Mouse (Mus musculus): ENCODE measurements around the gene Prl7d1.
"Not testable (repeated sequence)": the region's sequence is repeated elsewhere in the genome, so short reads cannot be mapped to it uniquely, and the experiment has no call there.

Prl7d1 gene

GRCm38 (mm10) chr13:27716636-27717035, at the start of gene Prl7d1:
Gene Prl7d1, minus strand, starts transcription at chr13:27716736.
- DNase-seq (ENCODE audit: extremely low read depth, low read depth, low spot score): no peak

- DNase-seq (ENCODE audit: extremely low read depth, low read depth, low spot score): no peak
Observed at GRCm38 (mm10) chr13:27734512-27735186, 18.1 kb upstream of the Prl7d1 start.

GRCm38 (mm10) chr13:27730286-27730959, 13.9 kb upstream of the Prl7d1 start:
- DNase-seq (ENCODE audit: extremely low read depth, low read depth, low spot score): not testable (repeated sequence)

GRCm38 (mm10) chr13:27725057-27725456, 8.5 kb upstream of the Prl7d1 start:
- DNase-seq (ENCODE audit: extremely low read depth, low read depth, low spot score): not testable (repeated sequence)

GRCm38 (mm10) chr13:27706521-27706920, 10.0 kb downstream of the Prl7d1 start:
- DNase-seq (ENCODE audit: extremely low read depth, low read depth, low spot score): no peak

- DNase-seq (ENCODE audit: extremely low read depth, low read depth, low spot score): no peak
Observed at GRCm38 (mm10) chr13:27667936-27668335, 48.6 kb downstream of the Prl7d1 start, which contains the start of gene Prl7a2. Gene Prl7a2, minus strand, starts transcription at chr13:27668036.

GRCm38 (mm10) chr13:27660747-27661146, 55.8 kb downstream of the Prl7d1 start:
- no peak for DNase-seq (ENCODE audit: extremely low read depth, low read depth, low spot score)

Data from fat pad, adult 2 months (tissue).